In the genomic region with DNA sequence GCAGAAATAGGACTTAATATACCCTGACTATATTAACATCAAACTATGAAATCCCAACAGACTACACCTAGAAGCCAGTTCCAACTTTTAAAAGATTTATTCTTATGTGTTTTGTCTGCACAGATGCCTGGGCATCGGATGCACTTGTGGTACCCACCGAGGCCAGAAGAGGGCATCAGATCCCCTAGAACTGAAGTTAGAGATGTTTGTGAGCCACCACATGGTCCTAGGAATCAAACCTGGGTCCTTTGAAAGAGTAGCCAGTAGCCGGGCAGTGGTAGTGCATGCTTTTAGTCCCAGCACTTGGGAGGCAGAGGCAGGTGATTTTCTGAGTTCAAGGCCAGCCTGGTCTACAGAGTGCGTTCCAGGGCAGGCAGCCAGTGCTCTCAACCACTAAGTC, we compare ENCODE assay signal across 10 mouse cellular contexts. TPM values are rescaled to one million over a fixed set of nuclear protein-coding genes. Genes with fewer than 3 reads are reported as not detected.
DNase-seq lines count a peak whose midpoint lies in the region; ATAC-seq and TF ChIP-seq lines count a peak whose summit lies in the region.
"Had no signal": no experiment of that assay in that cellular context is flagged by ENCODE, and none has a peak within 500 bp of the region (broad histone marks: within the 10 kb centered on the region; RNA-seq: fewer than 3 reads in every experiment).

No protein-coding gene starts in this region.

- H3K27ac ChIP-seq in liver, embryonic 11.5 days (ENCODE audit: low read depth, low read length): no peak overlapping the region
- no peak overlapping the region for H3K27ac ChIP-seq in liver, postnatal 0 days (ENCODE audit: low read depth)
- H3K27ac ChIP-seq: neural tube, embryonic 12.5 days had no signal

- peaks cover 16% of the 10 kb centered on the region for H3K36me3 ChIP-seq in liver, embryonic 11.5 days (ENCODE audit: control insufficient read depth, insufficient read depth, low read length)
- peaks cover 20% of the 10 kb centered on the region for H3K36me3 ChIP-seq in liver, postnatal 0 days (replicated peaks; ENCODE audit: insufficient read depth, low read length)

- ATAC-seq in liver, embryonic 11.5 days (replicated peaks; ENCODE audit: low FRiP score): no peak; the same call in 1 of the 2 replicates
- no peak for ATAC-seq in liver, postnatal 0 days
- ATAC-seq: forebrain, embryonic 16.5 days had no signal

- H3K4me3 ChIP-seq in liver, embryonic 11.5 days (ENCODE audit: low read depth, low read length): no peak overlapping the region
- H3K4me3 ChIP-seq in liver, postnatal 0 days (ENCODE audit: low read depth, low read length): no peak overlapping the region
- H3K4me3 ChIP-seq: neural tube, embryonic 12.5 days had no signal

- 87% methylated on average over 4 of the region's 4 CpGs for WGBS in liver, embryonic 11.5 days
- 79% methylated on average over 4 of the region's 4 CpGs for whole genome bisulfite sequencing in liver, postnatal 0 days (ENCODE audit: insufficient replicate concordance)

- no peak for TF ChIP-seq EP300 in liver, postnatal 0 days (IDR thresholded peaks at IDR 0.05; ENCODE audit: low read depth)

- H3K9me3 ChIP-seq in liver, embryonic 11.5 days (ENCODE audit: control insufficient read depth, low read length): no peaks in the 10 kb centered on the region
- no peaks in the 10 kb centered on the region for H3K9me3 ChIP-seq in liver, postnatal 0 days (ENCODE audit: low read length)
- H3K9me3 ChIP-seq: neural tube, embryonic 12.5 days had no signal

- H3K4me1 ChIP-seq in liver, embryonic 11.5 days (replicated peaks; ENCODE audit: control insufficient read depth, insufficient read depth, low read length): no peaks in the 10 kb centered on the region
- no peaks in the 10 kb centered on the region for H3K4me1 ChIP-seq in liver, postnatal 0 days (ENCODE audit: insufficient read depth)
- H3K4me1 ChIP-seq: neural tube, embryonic 12.5 days had no signal

- TF ChIP-seq CTCF in liver, postnatal 0 days (IDR thresholded peaks at IDR 0.05; ENCODE audit: low read depth): peak; percentile 49

- H3K9ac ChIP-seq in liver, embryonic 11.5 days (ENCODE audit: low read depth, low read length): no peak overlapping the region
- no peak overlapping the region for H3K9ac ChIP-seq in liver, postnatal 0 days (replicated peaks)
- H3K9ac ChIP-seq: neural tube, embryonic 12.5 days had no signal

- no peaks in the 10 kb centered on the region for H3K27me3 ChIP-seq in liver, embryonic 11.5 days (replicated peaks; ENCODE audit: control insufficient read depth, insufficient read depth, low read length)
- no peaks in the 10 kb centered on the region for H3K27me3 ChIP-seq in liver, postnatal 0 days (ENCODE audit: insufficient read depth, low read length)
- H3K27me3 ChIP-seq: neural tube, embryonic 12.5 days had no signal

- DNase-seq in cerebellum, postnatal 10 days: peak; percentile 21
- no peak for DNase-seq in cerebellum, adult 11-12 months
- DNase-seq in liver: peak; percentile 13
- DNase-seq in liver, embryonic 11.5 days (ENCODE audit: low spot score): no peak
- peak; percentile 69 for DNase-seq in ES-CJ7 (ENCODE audit: low read depth, low spot score)
- DNase-seq in liver, postnatal 0 days: no peak
- DNase-seq in neural tube, embryonic 10.5 days (ENCODE audit: extremely low spot score, low spot score): no peak
- DNase-seq in ovary, postnatal 10 days (ENCODE audit: low spot score): no peak

- no peak overlapping the region for H3K4me2 ChIP-seq in liver, embryonic 11.5 days
- no peak overlapping the region for H3K4me2 ChIP-seq in liver, postnatal 0 days (ENCODE audit: low read depth, low read length)
- H3K4me2 ChIP-seq: neural tube, embryonic 12.5 days had no signal

RNA-seq across cellular contexts. Expression of a gene that starts 18.4 kb away (rescaled TPM):
- polyA plus RNA-seq in liver, embryonic 11.5 days (2014; fragmentation: Nextera tagmentation; extraction: Ambion mirVana): 12.1 and 14.7 TPM in 2 replicates
- 20.8 and 25.7 TPM in 2 replicates for polyA plus RNA-seq in liver, postnatal 0 days (2015; fragmentation: Nextera tagmentation; extraction: Ambion mirVana)

RNA-seq across cellular contexts. Expression of a gene that starts 22.2 kb away (rescaled TPM):
- not detected in 2 replicates for polyA plus RNA-seq in liver, embryonic 11.5 days (2014; fragmentation: Nextera tagmentation; extraction: Ambion mirVana)
- not detected in 2 replicates for polyA plus RNA-seq in liver, postnatal 0 days (2015; fragmentation: Nextera tagmentation; extraction: Ambion mirVana)

Comparison
In these comparisons a context has a peak if more than half of its experiments do, and no peak if none do; other contexts are left out.
1. DNase-seq: peak in cerebellum, postnatal 10 days (2 of 2), liver (single experiment) and ES-CJ7 (single experiment); none in cerebellum, adult 11-12 months (single experiment), liver, embryonic 11.5 days (single experiment), liver, postnatal 0 days (single experiment), neural tube, embryonic 10.5 days (single experiment) and ovary, postnatal 10 days (single experiment).